Mouse (Mus musculus) cerebellum, postnatal 36 days (tissue): Measurements from ENCODE around the gene Phka2.

Experiments
- DNase-seq, 2 experiments: peaks; one replicate each; pipeline ENCODE4 v3.0.0; 2021 to 2022; ENCODE audit warnings: mixed read lengths in 2 of 2

Gene Phka2

DNA sequence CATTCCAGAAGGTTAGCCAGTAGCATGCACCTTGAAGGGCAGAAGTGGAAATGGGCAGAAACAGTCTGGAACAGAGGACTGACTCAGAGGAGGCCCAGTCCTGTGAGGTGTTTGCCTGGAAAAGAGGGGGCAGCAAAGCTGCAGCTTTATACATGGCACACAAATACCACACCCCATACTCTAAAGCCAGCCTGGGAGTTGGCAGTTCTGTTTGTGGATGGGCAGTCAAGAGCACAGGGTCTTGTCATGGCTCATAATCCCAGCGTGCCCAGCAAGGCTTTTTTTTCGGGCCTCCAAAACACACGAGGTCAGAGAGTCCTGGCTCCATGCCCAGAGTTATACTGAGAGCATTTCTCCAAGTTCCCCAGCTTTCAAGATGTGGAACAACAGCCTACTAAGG, 99.1 kb downstream of the Phka2 start:
- DNase-seq = no peak

DNA sequence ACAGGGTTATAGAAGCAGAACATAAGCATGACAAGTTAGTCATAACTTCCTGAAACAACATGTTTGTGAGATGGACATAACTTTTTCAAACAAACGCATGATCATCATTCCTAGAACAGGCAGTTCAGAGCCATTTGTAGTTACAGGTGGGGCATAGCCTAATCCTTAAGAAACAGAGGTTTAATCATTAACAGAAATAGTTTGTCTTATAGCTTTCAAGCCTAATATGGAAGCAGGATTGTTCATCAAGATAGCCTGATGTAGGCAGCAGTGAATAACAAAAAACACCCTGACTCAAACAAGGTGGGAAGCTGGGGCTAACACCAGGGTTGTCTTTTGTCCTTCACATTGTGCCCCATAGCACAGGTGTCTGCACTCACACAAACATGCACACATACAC, 100.8 kb downstream of the Phka2 start:
- DNase-seq = no peak

DNA sequence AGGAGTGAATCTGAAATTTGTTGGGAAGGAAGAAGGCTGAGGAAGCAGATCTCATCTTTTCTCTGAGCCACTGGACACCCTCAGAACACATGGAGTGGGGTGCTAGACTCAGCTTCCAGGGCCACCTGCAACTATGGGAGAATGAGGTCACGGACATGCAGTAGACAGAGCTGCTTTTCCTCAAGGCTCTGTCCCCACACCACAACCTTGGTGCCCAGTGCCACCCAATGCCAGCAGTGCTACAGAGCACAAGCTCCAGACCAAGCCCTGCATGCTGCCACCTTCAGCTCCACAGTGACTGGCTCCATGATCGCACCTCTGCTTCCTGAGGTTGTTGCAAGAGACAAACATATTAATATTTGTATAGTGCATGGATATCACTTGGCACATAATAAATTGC, 101.3 kb downstream of the Phka2 start:
- DNase-seq = no peak

DNA sequence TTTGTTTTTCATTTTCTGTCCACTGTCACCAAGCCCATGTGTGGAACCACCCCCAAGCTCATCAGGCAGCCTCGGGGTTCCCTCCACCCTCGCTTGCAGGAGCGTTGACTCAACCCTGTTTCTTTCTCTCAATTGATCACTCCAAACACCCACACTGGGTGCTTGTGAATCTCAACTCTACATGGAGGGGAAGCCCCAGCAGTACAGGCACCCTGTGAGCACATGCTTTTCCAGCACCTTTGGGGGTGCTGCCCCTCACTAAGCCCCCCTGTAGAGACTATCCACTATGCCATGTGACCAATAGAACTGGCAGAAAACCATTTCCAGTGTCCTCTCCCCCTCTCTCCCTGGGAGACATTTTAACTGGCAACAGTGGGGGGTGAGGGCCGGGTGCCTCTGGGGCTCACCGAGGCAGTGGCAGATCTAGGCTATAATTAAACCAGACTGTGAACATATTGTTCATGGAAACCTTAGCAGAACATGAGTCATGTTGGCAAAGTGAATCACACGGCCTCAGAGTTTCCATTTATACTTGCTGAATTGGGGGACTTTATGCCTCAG, 102.1 kb downstream of the Phka2 start:
- no peak for DNase-seq

DNA sequence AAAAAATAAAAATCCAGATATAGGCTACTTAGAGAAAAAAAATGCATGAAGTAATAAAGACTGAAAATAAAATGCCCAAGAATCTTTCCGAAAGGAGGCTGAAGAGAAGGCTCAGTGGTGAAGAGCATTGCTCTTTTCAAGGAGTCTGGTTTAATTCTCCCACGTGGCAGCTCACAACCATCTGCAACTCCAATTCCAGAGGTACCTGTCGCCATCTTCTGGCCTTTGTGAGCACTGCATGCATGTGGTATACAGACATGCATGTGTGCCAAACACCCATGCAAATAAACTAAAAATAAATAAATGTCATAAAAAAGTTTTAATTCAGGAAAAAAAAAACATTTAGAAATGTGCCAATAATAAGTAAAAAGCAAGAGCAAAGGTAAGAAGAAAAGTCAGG, 107.9 kb downstream of the Phka2 start:
- no peak for DNase-seq

DNA sequence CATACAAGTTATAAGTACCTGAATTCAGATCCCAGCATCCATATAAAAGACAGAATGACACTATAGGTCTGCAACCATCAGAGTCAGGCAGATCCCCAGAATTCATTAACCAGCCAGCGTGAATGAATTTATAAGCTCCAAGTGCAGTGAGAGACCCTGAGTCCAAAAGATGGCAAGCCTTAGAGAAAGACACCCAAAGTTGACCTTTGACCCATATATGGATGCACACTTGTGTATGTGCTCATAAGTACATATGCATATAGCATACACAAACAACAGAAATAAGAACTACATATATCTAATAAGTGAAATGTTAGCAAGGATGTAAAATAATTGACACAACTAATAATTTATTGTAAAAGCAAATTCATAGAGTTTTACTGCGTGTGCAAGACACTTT, 108.5 kb downstream of the Phka2 start:
- no peak for DNase-seq

DNA sequence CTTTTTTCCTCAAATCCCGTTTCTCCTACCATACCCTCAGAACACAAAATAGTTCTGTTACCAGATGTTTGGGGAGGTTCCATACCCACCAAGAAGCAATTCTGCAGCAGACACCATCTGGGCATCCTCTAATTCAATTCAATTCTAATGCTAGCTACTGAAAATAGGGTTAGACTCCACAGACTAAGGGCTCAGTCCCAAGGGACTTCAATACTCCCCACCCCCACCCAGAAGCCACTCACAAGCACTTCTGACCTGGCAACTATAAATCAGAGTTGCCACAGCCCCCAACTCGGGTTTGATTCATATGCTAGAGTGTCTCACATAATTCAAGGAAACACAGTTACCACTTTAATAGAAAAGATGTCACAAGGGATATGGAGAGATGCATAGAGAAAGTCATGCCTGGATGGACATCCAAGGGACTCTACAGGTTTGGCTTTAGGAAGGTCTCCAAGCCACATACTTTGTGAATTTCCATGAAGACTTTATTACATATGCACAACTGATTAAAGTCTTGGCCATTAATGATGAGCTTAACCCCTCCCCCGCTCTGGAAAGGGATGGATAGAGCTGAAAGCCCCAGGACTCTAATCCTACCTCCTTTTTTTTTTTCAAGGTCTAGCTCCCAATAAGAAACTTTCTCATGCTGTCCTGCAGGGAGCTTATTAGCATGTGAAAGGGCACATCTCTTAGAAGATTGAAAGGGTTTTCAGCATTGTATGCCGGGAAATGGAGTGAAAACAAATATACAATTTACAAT, 109.1 kb downstream of the Phka2 start:
- no peak for DNase-seq
